Mouse (Mus musculus): ENCODE data around the gene Krtap17-1.

The Krtap17-1 gene

GRCm38 (mm10) chr11:99993620-99994383, at the start of gene Krtap17-1:
Gene Krtap17-1 (minus strand): TSS chr11:99993994.
- DNase-seq (ENCODE audit: low spot score in 2 of 2) = no peak

- DNase-seq (ENCODE audit: low spot score in 2 of 2) = no peak
Observed at GRCm38 (mm10) chr11:100041454-100041853, 47.7 kb upstream of the Krtap17-1 start, which contains the start of gene Krt34. Gene Krt34 (minus strand): TSS chr11:100041554.

GRCm38 (mm10) chr11:100029768-100030167, 36.0 kb upstream of the Krtap17-1 start, which contains the start of gene Krt33b:
Gene Krt33b (minus strand): TSS chr11:100029868.
- no peak for DNase-seq (ENCODE audit: low spot score in 2 of 2)

GRCm38 (mm10) chr11:100021438-100021837, 27.6 kb upstream of the Krtap17-1 start:
- no peak for DNase-seq (ENCODE audit: low spot score in 2 of 2)

GRCm38 (mm10) chr11:100019466-100019865, 25.7 kb upstream of the Krtap17-1 start:
- no peak for DNase-seq (ENCODE audit: low spot score in 2 of 2)

GRCm38 (mm10) chr11:100016112-100016511, 22.3 kb upstream of the Krtap17-1 start, which contains the start of gene Krt33a:
Gene Krt33a (minus strand): TSS chr11:100016212.
- DNase-seq (ENCODE audit: low spot score in 2 of 2) = no peak

GRCm38 (mm10) chr11:100013691-100014171, 19.9 kb upstream of the Krtap17-1 start:
- no peak for DNase-seq (ENCODE audit: low spot score in 2 of 2)

GRCm38 (mm10) chr11:100010682-100011081, 16.9 kb upstream of the Krtap17-1 start:
- no peak for DNase-seq (ENCODE audit: low spot score in 2 of 2)

GRCm38 (mm10) chr11:100008336-100008735, 14.5 kb upstream of the Krtap17-1 start:
- DNase-seq (ENCODE audit: low spot score in 2 of 2) = no peak

GRCm38 (mm10) chr11:100006624-100007023, 12.8 kb upstream of the Krtap17-1 start:
- DNase-seq (ENCODE audit: low spot score in 2 of 2) = no peak

GRCm38 (mm10) chr11:100005905-100006304, 12.1 kb upstream of the Krtap17-1 start:
- no peak for DNase-seq (ENCODE audit: low spot score in 2 of 2)

- DNase-seq (ENCODE audit: low spot score in 2 of 2) = peak; percentile 25 to 55
Observed at GRCm38 (mm10) chr11:100004846-100005245, 11.1 kb upstream of the Krtap17-1 start.

- DNase-seq (ENCODE audit: low spot score in 2 of 2) = no peak
Observed at GRCm38 (mm10) chr11:99999091-99999490, 5.3 kb upstream of the Krtap17-1 start.

- no peak for DNase-seq (ENCODE audit: low spot score in 2 of 2)
Observed at GRCm38 (mm10) chr11:99994384-99994661, 529 bp upstream of the Krtap17-1 start.

GRCm38 (mm10) chr11:99990571-99990970, 3.2 kb downstream of the Krtap17-1 start:
- DNase-seq (ENCODE audit: low spot score in 2 of 2) = no peak

GRCm38 (mm10) chr11:99989881-99990405, 3.9 kb downstream of the Krtap17-1 start:
- DNase-seq (ENCODE audit: low spot score in 2 of 2) = no peak

GRCm38 (mm10) chr11:99988530-99988929, 5.3 kb downstream of the Krtap17-1 start:
- no peak for DNase-seq (ENCODE audit: low spot score in 2 of 2)

- DNase-seq (ENCODE audit: low spot score in 2 of 2) = no peak
Observed at GRCm38 (mm10) chr11:99986180-99986647, 7.6 kb downstream of the Krtap17-1 start, which contains the start of gene Krtap16-1. Gene Krtap16-1 (minus strand): TSS chr11:99986597.

- peak; percentile 16 to 58 for DNase-seq (ENCODE audit: low spot score in 2 of 2)
Observed at GRCm38 (mm10) chr11:99985291-99986092, 8.3 kb downstream of the Krtap17-1 start.

- no peak for DNase-seq (ENCODE audit: low spot score in 2 of 2)
Observed at GRCm38 (mm10) chr11:99983442-99983841, 10.4 kb downstream of the Krtap17-1 start.

- no peak for DNase-seq (ENCODE audit: low spot score in 2 of 2)
Observed at GRCm38 (mm10) chr11:99982731-99983130, 11.1 kb downstream of the Krtap17-1 start.

- no peak for DNase-seq (ENCODE audit: low spot score in 2 of 2)
Observed at GRCm38 (mm10) chr11:99978953-99979352, 14.8 kb downstream of the Krtap17-1 start, which contains the start of gene Krtap29-1. Gene Krtap29-1 (minus strand): TSS chr11:99979053.

Data from frontal cortex, postnatal 14 days (tissue).